Mouse (Mus musculus) C2C12 (cell line): ENCODE data around the gene Slc22a6. TPM values are rescaled to one million over a fixed set of nuclear protein-coding genes. Genes with fewer than 3 reads are reported as not detected.

Experiments used
- H3K27me3 ChIP-seq: one replicate; pipeline ENCODE4 v1.6.1; 2011; ENCODE audit not compliant: control insufficient read depth, insufficient read depth, insufficient read length
- H3K36me3 ChIP-seq: one replicate; pipeline ENCODE4 v1.6.1; 2011; ENCODE audit not compliant: control insufficient read depth, insufficient read depth
- H3K4me3 ChIP-seq: one replicate; pipeline ENCODE4 v1.5.1; 2011; ENCODE audit warnings: mild to moderate bottlenecking, control low read depth; ENCODE audit not compliant: poor library complexity, insufficient read depth, severe bottlenecking
- H3K79me2 ChIP-seq: one replicate; pipeline ENCODE4 v1.6.1; 2011; ENCODE audit not compliant: control insufficient read depth, insufficient read depth
- H3K79me3 ChIP-seq: one replicate; pipeline ENCODE4 v1.6.1; 2011; ENCODE audit warnings: low read depth, control low read depth
- H3ac ChIP-seq: one replicate; pipeline ENCODE3; 2011; ENCODE audit warnings: low read depth; ENCODE audit not compliant: control insufficient read depth, insufficient read length
- CEBPB ChIP-seq: IDR thresholded peaks from one replicate; pipeline ENCODE4 v1.6.1; 2011; ENCODE audit warnings: low read depth, mild to moderate bottlenecking, control low read depth, moderate library complexity
- FOSL1 ChIP-seq: IDR thresholded peaks from one replicate; pipeline ENCODE4 v1.8.0; 2011; ENCODE audit warnings: mild to moderate bottlenecking, low read length; ENCODE audit not compliant: poor library complexity, insufficient read depth, severe bottlenecking
- MYOG ChIP-seq: IDR thresholded peaks from one replicate; pipeline ENCODE4 v1.6.1; 2011; ENCODE audit not compliant: control insufficient read depth, insufficient read length; ENCODE audit errors: extremely low read depth
- polyA plus RNA-seq: library from polyadenylated mRNA; unstranded; fragments of >200 nt; fragmentation: generic; extraction: Trizol; gene quantifications from one replicate; pipeline ENCODE4 v1.2.1, GENCODE M21; 2012; ENCODE audit warnings: missing spikeins

Gene Slc22a6
- polyA plus RNA-seq, 1 experiment: not detected

DNA sequence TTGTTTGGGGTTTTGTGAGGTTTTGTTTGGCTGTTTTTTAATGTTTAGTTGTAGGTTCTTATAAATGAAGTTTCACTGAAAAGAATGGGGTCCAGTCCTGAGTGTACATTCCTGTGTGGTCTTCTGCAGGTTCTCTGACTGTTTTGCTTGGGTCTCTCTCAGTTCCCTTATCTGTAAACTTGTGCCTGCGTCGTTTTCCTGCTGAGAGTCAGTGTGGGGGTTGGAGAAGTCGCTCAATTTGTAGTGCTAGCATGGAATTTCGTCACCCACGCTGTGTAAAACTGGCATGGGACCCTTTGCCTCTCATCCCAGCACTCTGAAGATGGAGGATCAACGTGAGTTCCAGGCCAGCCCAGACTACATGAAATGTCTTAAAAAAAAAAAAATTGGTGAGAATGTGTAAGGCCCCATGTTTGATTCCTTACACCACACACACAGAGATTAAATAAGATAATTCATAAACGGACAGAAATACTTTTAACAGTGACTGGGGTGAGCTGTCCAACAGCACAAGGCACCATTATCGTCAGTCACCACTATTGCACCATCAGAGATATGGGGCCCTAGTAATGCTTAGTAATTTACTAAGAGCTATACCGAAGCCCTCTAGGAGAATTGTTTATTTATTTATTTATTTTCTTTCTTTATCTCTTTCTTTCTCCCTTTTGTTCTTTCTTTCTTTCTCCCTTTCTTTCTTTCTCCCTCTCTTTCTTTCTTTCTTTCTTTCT is 55.7 kb downstream of the Slc22a6 start:
- Histone ChIP-seq H3K27me3 (peaks cover 32% of the 10 kb centered on the region), H3K79me3 (no peaks in the 10 kb centered on the region), H3ac (no peak overlapping the region), H3K36me3 (no peaks in the 10 kb centered on the region), H3K79me2 (no peaks in the 10 kb centered on the region), H3K4me3 (no peak overlapping the region)
- no peak for TF ChIP-seq FOSL1
- no peak for TF ChIP-seq CEBPB
- no peak for TF ChIP-seq MYOG

Other genes starting within 250 kb of the Slc22a6 start
- gene Slc22a30, start 212.9 kb upstream of the Slc22a6 start, polyA plus RNA-seq: not detected
- gene Slc22a8, start 26.8 kb upstream of the Slc22a6 start, polyA plus RNA-seq: not detected
- not detected for gene Chrm1, start 45.8 kb downstream of the Slc22a6 start, polyA plus RNA-seq
- 207 TPM for gene Slc3a2, start 105.3 kb downstream of the Slc22a6 start, polyA plus RNA-seq
- 116 TPM for gene Wdr74, start 117.8 kb downstream of the Slc22a6 start, polyA plus RNA-seq
- 1.7 TPM for gene 1700092M07Rik, start 122.7 kb downstream of the Slc22a6 start, polyA plus RNA-seq
- gene Stx5a, start 123.4 kb downstream of the Slc22a6 start, polyA plus RNA-seq: 32.9 TPM
- 78.5 TPM for gene Nxf1, start 139.0 kb downstream of the Slc22a6 start, polyA plus RNA-seq
- gene Tmem223, start 153.0 kb downstream of the Slc22a6 start, polyA plus RNA-seq: 58.2 TPM
- 28.7 TPM for gene Tmem179b, start 156.4 kb downstream of the Slc22a6 start, polyA plus RNA-seq
- 28.5 TPM for gene Taf6l, start 168.4 kb downstream of the Slc22a6 start, polyA plus RNA-seq
- 178 TPM for gene Polr2g, start 180.5 kb downstream of the Slc22a6 start, polyA plus RNA-seq
- 3.6 TPM for gene Zbtb3, start 184.5 kb downstream of the Slc22a6 start, polyA plus RNA-seq
- 17.7 TPM for gene Ttc9c, start 201.3 kb downstream of the Slc22a6 start, polyA plus RNA-seq
- gene Hnrnpul2, start 202.0 kb downstream of the Slc22a6 start, polyA plus RNA-seq: 45.5 TPM
- 0.54 TPM for gene AC129217.1, start 211.7 kb downstream of the Slc22a6 start, polyA plus RNA-seq
- gene Bscl2, start 219.4 kb downstream of the Slc22a6 start, polyA plus RNA-seq: 5.4 TPM
- gene Gng3, start 221.2 kb downstream of the Slc22a6 start, polyA plus RNA-seq: 0.20 TPM
- 0.25 TPM for gene Lrrn4cl, start 232.7 kb downstream of the Slc22a6 start, polyA plus RNA-seq